Mouse (Mus musculus): ENCODE measurements at regions not wholly inside any gene's neighbourhood (a gene's known extent, or its start where the extent isn't known, plus 50 kb on each side); places are given as distances from the start of the nearest gene placed in this dataset.

GRCm38 (mm10) chr4:142641069-142641468, 401.9 kb upstream of the Kazn start:
- DNase-seq (ENCODE audit: low read depth, low spot score): peak; percentile 83

- DNase-seq (ENCODE audit: low read depth, low spot score): no peak
Observed at GRCm38 (mm10) chr4:142639340-142639733, 400.1 kb upstream of the Kazn start.

- no peak for DNase-seq (ENCODE audit: low read depth, low spot score)
Observed at GRCm38 (mm10) chr4:142638733-142639339, 399.6 kb upstream of the Kazn start.

- DNase-seq (ENCODE audit: low read depth, low spot score): peak; percentile 27
Observed at GRCm38 (mm10) chr4:142638057-142638456, 398.9 kb upstream of the Kazn start.

- DNase-seq (ENCODE audit: low read depth, low spot score): no peak
Observed at GRCm38 (mm10) chr4:142634398-142634797, 395.2 kb upstream of the Kazn start.

GRCm38 (mm10) chr4:142633667-142634350, 394.6 kb upstream of the Kazn start:
- DNase-seq (ENCODE audit: low read depth, low spot score): no peak

GRCm38 (mm10) chr4:142626503-142627194, 387.4 kb upstream of the Kazn start:
- peak; percentile 82 for DNase-seq (ENCODE audit: low read depth, low spot score)

- DNase-seq (ENCODE audit: low read depth, low spot score): no peak
Observed at GRCm38 (mm10) chr4:142625456-142625855, 386.3 kb upstream of the Kazn start.

- DNase-seq (ENCODE audit: low read depth, low spot score): no peak
Observed at GRCm38 (mm10) chr4:142622151-142622861, 383.1 kb upstream of the Kazn start.

- DNase-seq (ENCODE audit: low read depth, low spot score): no peak
Observed at GRCm38 (mm10) chr4:142619396-142619795, 380.2 kb upstream of the Kazn start.

GRCm38 (mm10) chr4:142618770-142619169, 379.6 kb upstream of the Kazn start:
- peak; percentile 3 for DNase-seq (ENCODE audit: low read depth, low spot score)

- peak; percentile 70 for DNase-seq (ENCODE audit: low read depth, low spot score)
Observed at GRCm38 (mm10) chr4:142617676-142618075, 378.5 kb upstream of the Kazn start.

- DNase-seq (ENCODE audit: low read depth, low spot score): no peak
Observed at GRCm38 (mm10) chr4:142616901-142617300, 377.7 kb upstream of the Kazn start.

- DNase-seq (ENCODE audit: low read depth, low spot score): no peak
Observed at GRCm38 (mm10) chr4:142605098-142605497, 365.9 kb upstream of the Kazn start.

GRCm38 (mm10) chr4:142597214-142597613, 358.0 kb upstream of the Kazn start:
- DNase-seq (ENCODE audit: low read depth, low spot score): no peak

- DNase-seq (ENCODE audit: low read depth, low spot score): no peak
Observed at GRCm38 (mm10) chr4:142589084-142589741, 350.0 kb upstream of the Kazn start.

- peak; percentile 3 for DNase-seq (ENCODE audit: low read depth, low spot score)
Observed at GRCm38 (mm10) chr4:142588418-142589083, 349.4 kb upstream of the Kazn start.

GRCm38 (mm10) chr4:142587345-142588035, 348.3 kb upstream of the Kazn start:
- no peak for DNase-seq (ENCODE audit: low read depth, low spot score)

GRCm38 (mm10) chr4:142578536-142578935, 339.3 kb upstream of the Kazn start:
- no peak for DNase-seq (ENCODE audit: low read depth, low spot score)

GRCm38 (mm10) chr4:142577519-142577918, 338.3 kb upstream of the Kazn start:
- peak; percentile 4 for DNase-seq (ENCODE audit: low read depth, low spot score)
